Mouse (Mus musculus): ENCODE data around the gene Gcgr. TPM values are rescaled to one million over a fixed set of nuclear protein-coding genes. Genes with fewer than 3 reads are reported as not detected.

Gene Gcgr
- polyA plus RNA-seq, 1 experiment from 2014 or later, result not detected

GRCm38 (mm10) chr11:120519738-120520137 is 10.8 kb upstream of the Gcgr start:
- no peak overlapping the region for H3K4me3 ChIP-seq (ENCODE audit: low read depth, low read length)
- H3K27ac ChIP-seq (ENCODE audit: low read depth, low read length), result no peak overlapping the region
- DNase-seq (ENCODE audit: low spot score) (no peak), ATAC-seq (replicated peaks; ENCODE audit: low FRiP score) (no peak)
- no peaks in the 10 kb centered on the region for H3K36me3 ChIP-seq (ENCODE audit: control insufficient read depth, insufficient read depth, low read length)
- WGBS, result 55% methylated on average over 9 of the region's 9 CpGs
- no peaks in the 10 kb centered on the region for H3K9me3 ChIP-seq (ENCODE audit: control insufficient read depth, low read length)
- no peaks in the 10 kb centered on the region for H3K4me1 ChIP-seq (replicated peaks; ENCODE audit: control insufficient read depth, insufficient read depth, low read length)
- H3K9ac ChIP-seq (ENCODE audit: low read length), result no peak overlapping the region
- no peaks in the 10 kb centered on the region for H3K27me3 ChIP-seq (ENCODE audit: control insufficient read depth, insufficient read depth, low read length)
- H3K4me2 ChIP-seq (ENCODE audit: low read depth, low read length, severe bottlenecking), result no peak overlapping the region

- Histone ChIP-seq H3K27ac (ENCODE audit: low read depth, low read length) (no peak overlapping the region), H3K9ac (ENCODE audit: low read length) (no peak overlapping the region), H3K9me3 (ENCODE audit: control insufficient read depth, low read length) (no peaks in the 10 kb centered on the region), H3K4me3 (ENCODE audit: low read depth, low read length) (no peak overlapping the region), H3K4me1 (replicated peaks; ENCODE audit: control insufficient read depth, insufficient read depth, low read length) (no peaks in the 10 kb centered on the region), H3K36me3 (ENCODE audit: control insufficient read depth, insufficient read depth, low read length) (no peaks in the 10 kb centered on the region), H3K4me2 (ENCODE audit: low read depth, low read length, severe bottlenecking) (no peak overlapping the region), H3K27me3 (ENCODE audit: control insufficient read depth, insufficient read depth, low read length) (no peaks in the 10 kb centered on the region)
- 79% methylated on average over 9 of the region's 9 CpGs for WGBS
- no peak for DNase-seq (ENCODE audit: low spot score)
- ATAC-seq (replicated peaks; ENCODE audit: low FRiP score), result no peak
Measured at GRCm38 (mm10) chr11:120520498-120520897, 10.0 kb upstream of the Gcgr start.

GRCm38 (mm10) chr11:120520967-120521540 is 9.4 kb upstream of the Gcgr start:
- Histone ChIP-seq H3K4me2 (ENCODE audit: low read depth, low read length, severe bottlenecking) (no peak overlapping the region), H3K27ac (ENCODE audit: low read depth, low read length) (no peak overlapping the region), H3K4me3 (ENCODE audit: low read depth, low read length) (no peak overlapping the region), H3K27me3 (ENCODE audit: control insufficient read depth, insufficient read depth, low read length) (no peaks in the 10 kb centered on the region), H3K9me3 (ENCODE audit: control insufficient read depth, low read length) (no peaks in the 10 kb centered on the region), H3K9ac (ENCODE audit: low read length) (no peak overlapping the region), H3K4me1 (replicated peaks; ENCODE audit: control insufficient read depth, insufficient read depth, low read length) (no peaks in the 10 kb centered on the region), H3K36me3 (ENCODE audit: control insufficient read depth, insufficient read depth, low read length) (no peaks in the 10 kb centered on the region)
- 87% methylated on average over 5 of the region's 5 CpGs for WGBS
- DNase-seq (ENCODE audit: low spot score) (no peak), ATAC-seq (replicated peaks; ENCODE audit: low FRiP score) (no peak)

GRCm38 (mm10) chr11:120522581-120522980 is 7.9 kb upstream of the Gcgr start:
- no peaks in the 10 kb centered on the region for H3K36me3 ChIP-seq (ENCODE audit: control insufficient read depth, insufficient read depth, low read length)
- no peak overlapping the region for H3K4me3 ChIP-seq (ENCODE audit: low read depth, low read length)
- H3K4me2 ChIP-seq (ENCODE audit: low read depth, low read length, severe bottlenecking), result no peak overlapping the region
- no peaks in the 10 kb centered on the region for H3K27me3 ChIP-seq (ENCODE audit: control insufficient read depth, insufficient read depth, low read length)
- no peak overlapping the region for H3K9ac ChIP-seq (ENCODE audit: low read length)
- no peak for DNase-seq (ENCODE audit: low spot score)
- 87% methylated on average over 8 of the region's 8 CpGs for WGBS
- no peak overlapping the region for H3K27ac ChIP-seq (ENCODE audit: low read depth, low read length)
- H3K4me1 ChIP-seq (replicated peaks; ENCODE audit: control insufficient read depth, insufficient read depth, low read length), result no peaks in the 10 kb centered on the region
- no peaks in the 10 kb centered on the region for H3K9me3 ChIP-seq (ENCODE audit: control insufficient read depth, low read length)
- no peak for ATAC-seq (replicated peaks; ENCODE audit: low FRiP score)

GRCm38 (mm10) chr11:120525959-120526358 is 4.5 kb upstream of the Gcgr start:
- Histone ChIP-seq H3K4me1 (replicated peaks; ENCODE audit: control insufficient read depth, insufficient read depth, low read length) (peaks cover 3% of the 10 kb centered on the region), H3K27ac (ENCODE audit: low read depth, low read length) (no peak overlapping the region), H3K4me2 (ENCODE audit: low read depth, low read length, severe bottlenecking) (no peak overlapping the region), H3K36me3 (ENCODE audit: control insufficient read depth, insufficient read depth, low read length) (no peaks in the 10 kb centered on the region), H3K9me3 (ENCODE audit: control insufficient read depth, low read length) (no peaks in the 10 kb centered on the region), H3K9ac (ENCODE audit: low read length) (no peak overlapping the region), H3K4me3 (ENCODE audit: low read depth, low read length) (no peak overlapping the region), H3K27me3 (ENCODE audit: control insufficient read depth, insufficient read depth, low read length) (peaks cover 26% of the 10 kb centered on the region)
- DNase-seq (ENCODE audit: low spot score) (no peak), ATAC-seq (replicated peaks; ENCODE audit: low FRiP score) (no peak)
- WGBS, result 80% methylated on average over 2 of the region's 2 CpGs

- Histone ChIP-seq H3K9me3 (ENCODE audit: control insufficient read depth, low read length) (no peaks in the 10 kb centered on the region), H3K4me3 (ENCODE audit: low read depth, low read length) (no peak overlapping the region), H3K36me3 (ENCODE audit: control insufficient read depth, insufficient read depth, low read length) (no peaks in the 10 kb centered on the region), H3K4me1 (replicated peaks; ENCODE audit: control insufficient read depth, insufficient read depth, low read length) (peaks cover 6% of the 10 kb centered on the region), H3K4me2 (ENCODE audit: low read depth, low read length, severe bottlenecking) (no peak overlapping the region), H3K27ac (ENCODE audit: low read depth, low read length) (no peak overlapping the region), H3K9ac (ENCODE audit: low read length) (no peak overlapping the region), H3K27me3 (ENCODE audit: control insufficient read depth, insufficient read depth, low read length) (peaks cover 39% of the 10 kb centered on the region)
- ATAC-seq (replicated peaks; ENCODE audit: low FRiP score) (no peak), DNase-seq (ENCODE audit: low spot score) (no peak)
- WGBS, result 84% methylated on average over 9 of the region's 9 CpGs
Measured at GRCm38 (mm10) chr11:120527690-120528354, 2.7 kb upstream of the Gcgr start.

GRCm38 (mm10) chr11:120528903-120529302 is 1.6 kb upstream of the Gcgr start:
- no peaks in the 10 kb centered on the region for H3K36me3 ChIP-seq (ENCODE audit: control insufficient read depth, insufficient read depth, low read length)
- H3K4me2 ChIP-seq (ENCODE audit: low read depth, low read length, severe bottlenecking), result no peak overlapping the region
- no peak overlapping the region for H3K27ac ChIP-seq (ENCODE audit: low read depth, low read length)
- H3K4me3 ChIP-seq (ENCODE audit: low read depth, low read length), result no peak overlapping the region
- ATAC-seq (replicated peaks; ENCODE audit: low FRiP score) (no peak), DNase-seq (ENCODE audit: low spot score) (peak; percentile 48)
- WGBS, result 57% methylated on average over 4 of the region's 4 CpGs
- H3K4me1 ChIP-seq (replicated peaks; ENCODE audit: control insufficient read depth, insufficient read depth, low read length), result peaks cover 6% of the 10 kb centered on the region
- H3K9me3 ChIP-seq (ENCODE audit: control insufficient read depth, low read length), result no peaks in the 10 kb centered on the region
- H3K9ac ChIP-seq (ENCODE audit: low read length), result no peak overlapping the region
- H3K27me3 ChIP-seq (ENCODE audit: control insufficient read depth, insufficient read depth, low read length), result peaks cover 39% of the 10 kb centered on the region

GRCm38 (mm10) chr11:120531646-120532045 is 1.1 kb downstream of the Gcgr start:
- Histone ChIP-seq H3K4me1 (replicated peaks; ENCODE audit: control insufficient read depth, insufficient read depth, low read length) (peaks cover 6% of the 10 kb centered on the region), H3K27ac (ENCODE audit: low read depth, low read length) (no peak overlapping the region), H3K4me3 (ENCODE audit: low read depth, low read length) (no peak overlapping the region), H3K9ac (ENCODE audit: low read length) (no peak overlapping the region), H3K9me3 (ENCODE audit: control insufficient read depth, low read length) (no peaks in the 10 kb centered on the region), H3K36me3 (ENCODE audit: control insufficient read depth, insufficient read depth, low read length) (no peaks in the 10 kb centered on the region), H3K4me2 (ENCODE audit: low read depth, low read length, severe bottlenecking) (no peak overlapping the region), H3K27me3 (ENCODE audit: control insufficient read depth, insufficient read depth, low read length) (peaks cover 39% of the 10 kb centered on the region)
- 35% methylated on average over 9 of the region's 9 CpGs for WGBS
- no peak for ATAC-seq (replicated peaks; ENCODE audit: low FRiP score)
- no peak for DNase-seq (ENCODE audit: low spot score)

GRCm38 (mm10) chr11:120534093-120534492 is 3.6 kb downstream of the Gcgr start:
- 86% methylated on average over 8 of the region's 8 CpGs for WGBS
- Histone ChIP-seq H3K27ac (ENCODE audit: low read depth, low read length) (no peak overlapping the region), H3K4me1 (replicated peaks; ENCODE audit: control insufficient read depth, insufficient read depth, low read length) (peaks cover 7% of the 10 kb centered on the region), H3K4me2 (ENCODE audit: low read depth, low read length, severe bottlenecking) (no peak overlapping the region), H3K9me3 (ENCODE audit: control insufficient read depth, low read length) (no peaks in the 10 kb centered on the region), H3K9ac (ENCODE audit: low read length) (no peak overlapping the region), H3K36me3 (ENCODE audit: control insufficient read depth, insufficient read depth, low read length) (no peaks in the 10 kb centered on the region), H3K27me3 (ENCODE audit: control insufficient read depth, insufficient read depth, low read length) (peaks cover 31% of the 10 kb centered on the region), H3K4me3 (ENCODE audit: low read depth, low read length) (no peak overlapping the region)
- ATAC-seq (replicated peaks; ENCODE audit: low FRiP score) (no peak), DNase-seq (ENCODE audit: low spot score) (peak; percentile 43)
